Mouse (Mus musculus) neural tube, embryonic 14.5 days (tissue): ENCODE measurements at regions not wholly inside any gene's neighbourhood (a gene's known extent, or its start where the extent isn't known, plus 50 kb on each side); places are given as distances from the start of the nearest gene placed in this dataset.

Source experiments
- ATAC-seq: fragments of 200-750 bp; cut with Nextera tagmentation; 2 replicates; pipeline ENCODE4 v1.8.0; 2017; ENCODE audit warnings: low read depth, mild to moderate bottlenecking, moderate TSS enrichment, moderate library complexity
- H3K27ac ChIP-seq: fragments of 300-500 bp; sonication (generic); 2 replicates; pipeline ENCODE4 v1.5.1; 2014; ENCODE audit warnings: low read depth, mild to moderate bottlenecking, control low read depth, low read length, moderate library complexity, mixed read lengths
- H3K27me3 ChIP-seq: fragments of 300-500 bp; sonication (generic); 2 replicates; pipeline ENCODE4 v1.6.1; 2014; ENCODE audit warnings: low read length; ENCODE audit not compliant: control insufficient read depth, insufficient read depth
- H3K36me3 ChIP-seq: fragments of 300-500 bp; sonication (generic); 2 replicates; pipeline ENCODE4 v1.6.1; 2014; ENCODE audit warnings: low read length, mixed read lengths; ENCODE audit not compliant: control insufficient read depth, insufficient read depth
- H3K4me1 ChIP-seq: fragments of 300-500 bp; sonication (generic); 2 replicates; pipeline ENCODE4 v1.6.1; 2014; ENCODE audit warnings: low read length; ENCODE audit not compliant: control insufficient read depth, insufficient read depth
- H3K4me2 ChIP-seq: fragments of 300-500 bp; sonication (generic); 2 replicates; pipeline ENCODE4 v1.6.1; 2014; ENCODE audit warnings: mild to moderate bottlenecking, low read depth, low read length, control low read depth
- H3K4me3 ChIP-seq: fragments of 300-500 bp; sonication (generic); 2 replicates; pipeline ENCODE4 v1.5.1; 2014; ENCODE audit warnings: low read depth, low read length, control low read depth, mixed read lengths
- H3K9ac ChIP-seq: fragments of 300-500 bp; sonication (generic); replicated peaks from 2 replicates; pipeline ENCODE4 v1.6.1; 2014; ENCODE audit warnings: low read depth, mild to moderate bottlenecking, control low read depth, low read length, mixed read lengths
- H3K9me3 ChIP-seq: fragments of 300-500 bp; sonication (generic); 2 replicates; pipeline ENCODE4 v1.6.1; 2016; ENCODE audit warnings: low read length; ENCODE audit not compliant: control insufficient read depth
- WGBS: fragments of 180-500 bp; shearing (Covaris S2); extraction: QIAGEN DNeasy Blood & Tissue Kit; methylation state at CpG from one replicate; pipeline ENCODE4 v1.1.7; 2014; 5-methylcytosine and 5-hydroxymethylcytosine counted together

DNA sequence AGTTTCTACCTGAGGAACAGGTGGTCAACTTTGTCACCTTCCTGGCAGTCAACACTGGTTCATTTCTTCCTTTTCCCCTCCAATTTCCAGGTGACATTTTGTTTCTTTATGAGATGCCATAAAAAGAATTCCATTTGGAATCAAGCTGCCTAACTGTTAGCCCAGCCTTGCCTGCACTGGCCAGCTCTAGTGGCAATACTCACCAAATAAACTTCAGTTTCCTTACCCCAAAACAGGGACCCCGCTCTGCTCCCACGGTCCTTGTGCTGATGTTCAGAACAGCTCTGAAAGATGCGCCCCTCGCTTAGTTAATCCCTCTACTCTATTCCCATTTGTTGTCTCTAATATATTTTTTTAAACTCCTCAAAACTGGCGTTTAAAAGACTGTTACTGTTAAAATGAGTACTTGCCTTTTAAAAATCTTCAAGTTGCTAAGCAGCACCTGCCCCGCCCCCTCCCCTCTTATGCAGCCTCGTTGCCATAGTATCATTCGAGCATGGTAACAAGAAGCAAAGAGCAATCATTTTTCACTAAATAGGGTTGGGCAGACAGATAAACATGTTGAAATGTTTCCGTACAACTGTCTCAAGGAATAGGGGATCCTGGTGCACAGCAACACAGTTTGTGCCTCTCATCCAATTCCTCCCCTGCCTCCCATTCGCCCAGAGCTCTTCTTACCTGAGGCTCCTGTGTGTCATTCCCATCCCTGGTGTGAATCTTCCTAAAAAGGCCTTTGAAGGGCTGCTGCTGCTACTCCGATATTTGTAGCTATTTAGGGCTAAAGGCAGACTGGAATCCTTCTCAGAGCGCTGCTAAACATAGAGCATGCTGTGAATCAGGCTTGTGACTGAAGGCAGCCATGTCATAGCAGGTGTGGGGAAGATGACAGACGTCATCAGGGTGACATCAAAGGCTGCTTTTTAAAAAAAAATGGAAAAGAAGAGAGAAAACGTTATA, 98.8 kb upstream of the Oxgr1 start:
- 69% methylated on average over 14 of the region's 14 CpGs for WGBS
- ATAC-seq: no peak
- Histone ChIP-seq H3K36me3 (no peaks in the 10 kb centered on the region), H3K27me3 (no peaks in the 10 kb centered on the region), H3K9me3 (no peaks in the 10 kb centered on the region), H3K4me2 (no peak overlapping the region), H3K4me1 (0 out of 2 replicates have a peak, but pooled peaks cover 2% of the 10 kb centered on the region), H3K27ac (no peak overlapping the region), H3K4me3 (no peak overlapping the region), H3K9ac (no peak overlapping the region)

DNA sequence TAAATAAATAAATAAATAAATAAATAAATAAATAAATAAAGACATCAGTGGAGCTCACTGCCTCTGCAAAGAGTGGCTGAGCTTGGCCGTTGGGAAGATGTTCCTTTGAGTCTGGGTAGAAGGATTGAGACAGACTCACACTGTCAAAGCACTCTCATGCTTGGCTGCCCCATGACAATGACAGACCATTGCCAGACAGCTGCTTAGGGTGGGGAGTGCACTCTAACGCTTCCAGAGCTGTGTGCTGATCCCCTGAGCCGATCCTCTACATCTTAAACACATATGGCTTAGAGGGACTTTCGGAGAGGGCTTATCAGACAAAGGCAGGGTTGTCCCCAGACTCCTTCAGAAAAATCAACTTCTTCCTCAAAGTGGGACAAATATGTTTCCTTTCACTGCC, 100.0 kb upstream of the Oxgr1 start:
- 37% methylated on average over 4 of the region's 4 CpGs for WGBS
- 0 out of 2 replicates have a peak, but pooled peaks cover 2% of the 10 kb centered on the region for H3K4me1 ChIP-seq
- ATAC-seq: no peak
- H3K9ac ChIP-seq: no peak overlapping the region
- no peaks in the 10 kb centered on the region for H3K27me3 ChIP-seq
- H3K36me3 ChIP-seq: no peaks in the 10 kb centered on the region
- H3K4me2 ChIP-seq: no peak overlapping the region
- no peak overlapping the region for H3K4me3 ChIP-seq
- no peaks in the 10 kb centered on the region for H3K9me3 ChIP-seq
- H3K27ac ChIP-seq: no peak overlapping the region

DNA sequence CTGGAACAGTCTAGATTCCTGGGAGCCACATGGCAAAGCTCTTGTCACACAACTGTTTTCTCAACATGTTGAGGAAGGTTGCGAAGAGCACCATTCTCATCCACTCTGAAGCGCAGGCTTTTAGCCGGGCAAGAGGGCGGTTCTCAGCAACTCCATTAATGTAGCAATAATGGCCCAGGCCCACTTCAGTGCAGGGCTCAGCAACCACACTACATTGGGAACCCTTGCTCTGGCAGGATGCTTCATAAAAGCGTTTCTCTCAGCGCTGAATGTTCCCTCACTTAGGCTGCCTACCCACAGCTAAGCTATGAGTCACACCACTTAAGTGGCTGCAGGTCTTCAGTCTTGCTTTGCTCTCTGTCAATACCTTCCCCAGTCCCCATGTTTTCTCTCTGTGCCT, 102.2 kb upstream of the Oxgr1 start:
- H3K9me3 ChIP-seq: no peaks in the 10 kb centered on the region
- no peak for ATAC-seq
- WGBS: 89% methylated on average over 6 of the region's 6 CpGs
- H3K4me3 ChIP-seq: no peak overlapping the region
- no peaks in the 10 kb centered on the region for H3K27me3 ChIP-seq
- H3K4me1 ChIP-seq: no peaks in the 10 kb centered on the region
- no peaks in the 10 kb centered on the region for H3K36me3 ChIP-seq
- no peak overlapping the region for H3K4me2 ChIP-seq
- H3K27ac ChIP-seq: no peak overlapping the region
- no peak overlapping the region for H3K9ac ChIP-seq

DNA sequence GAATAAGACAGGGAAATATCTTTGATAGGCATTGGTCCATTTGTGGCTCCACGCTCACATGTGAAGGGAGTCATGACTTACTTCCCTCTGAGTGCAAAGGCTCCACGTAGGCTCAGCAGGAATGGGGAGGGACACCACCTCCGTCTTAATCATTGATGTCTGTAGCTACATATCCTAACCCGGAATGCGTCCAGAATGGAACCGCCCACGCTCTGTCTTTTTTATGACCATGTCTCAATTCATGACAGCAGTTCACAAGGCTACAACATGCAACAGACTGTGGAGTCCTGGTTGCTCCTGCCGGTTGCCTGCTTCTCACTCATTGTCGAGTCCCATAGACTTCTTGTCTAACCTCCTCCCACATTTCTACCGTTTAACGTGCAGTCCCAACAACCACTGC, 104.1 kb upstream of the Oxgr1 start:
- no peak overlapping the region for H3K9ac ChIP-seq
- H3K27ac ChIP-seq: no peak overlapping the region
- H3K9me3 ChIP-seq: no peaks in the 10 kb centered on the region
- H3K27me3 ChIP-seq: no peaks in the 10 kb centered on the region
- no peak overlapping the region for H3K4me3 ChIP-seq
- ATAC-seq: no peak
- 89% methylated on average over 11 of the region's 11 CpGs for WGBS
- no peak overlapping the region for H3K4me2 ChIP-seq
- no peaks in the 10 kb centered on the region for H3K36me3 ChIP-seq
- H3K4me1 ChIP-seq: no peaks in the 10 kb centered on the region

DNA sequence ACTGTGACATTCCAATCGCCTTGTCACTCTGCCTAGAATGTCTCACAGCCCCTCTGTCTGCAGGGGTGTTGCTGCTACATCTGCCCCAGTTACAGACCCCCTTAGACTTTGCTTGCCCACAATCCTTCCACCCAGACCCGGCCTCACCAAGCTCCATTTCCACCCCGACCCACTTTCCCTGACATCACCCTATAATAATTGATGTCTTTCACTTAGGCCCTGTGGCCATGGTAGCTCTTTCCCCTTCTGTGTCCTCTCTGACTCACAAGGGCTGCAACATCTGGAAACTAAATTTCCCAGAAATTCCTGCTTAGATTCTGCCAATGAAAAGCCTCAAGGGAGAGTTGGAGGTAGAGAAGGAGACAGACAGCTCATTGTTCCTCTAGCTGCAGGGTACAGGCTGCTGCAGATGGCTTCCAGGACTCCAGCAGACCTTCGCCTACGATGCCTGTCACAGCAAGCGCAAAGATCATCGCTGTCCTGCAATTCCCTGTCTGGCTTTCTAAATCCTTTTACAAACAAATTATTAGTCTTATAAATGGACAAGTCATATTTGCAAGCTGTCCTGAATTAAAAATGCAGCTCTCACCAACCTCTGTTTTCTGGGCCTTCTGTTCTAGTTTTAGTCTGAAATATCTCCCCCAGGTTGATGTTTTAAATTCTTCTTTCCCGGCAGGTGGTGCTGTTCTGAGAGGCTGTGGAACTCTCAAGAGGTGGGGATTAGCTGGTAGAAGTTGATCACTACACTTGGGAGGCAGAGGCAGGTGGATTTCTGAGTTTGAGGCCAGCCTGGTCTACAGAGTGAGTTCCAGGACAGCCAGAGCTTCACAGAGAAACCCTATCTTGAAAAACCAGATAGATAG, 104.9 kb upstream of the Oxgr1 start:
- H3K27ac ChIP-seq: no peak overlapping the region
- H3K36me3 ChIP-seq: no peaks in the 10 kb centered on the region
- no peaks in the 10 kb centered on the region for H3K4me1 ChIP-seq
- no peak overlapping the region for H3K4me2 ChIP-seq
- H3K4me3 ChIP-seq: no peak overlapping the region
- no peaks in the 10 kb centered on the region for H3K9me3 ChIP-seq
- WGBS: 62% methylated on average over 8 of the region's 8 CpGs
- ATAC-seq: no peak
- no peak overlapping the region for H3K9ac ChIP-seq
- no peaks in the 10 kb centered on the region for H3K27me3 ChIP-seq

DNA sequence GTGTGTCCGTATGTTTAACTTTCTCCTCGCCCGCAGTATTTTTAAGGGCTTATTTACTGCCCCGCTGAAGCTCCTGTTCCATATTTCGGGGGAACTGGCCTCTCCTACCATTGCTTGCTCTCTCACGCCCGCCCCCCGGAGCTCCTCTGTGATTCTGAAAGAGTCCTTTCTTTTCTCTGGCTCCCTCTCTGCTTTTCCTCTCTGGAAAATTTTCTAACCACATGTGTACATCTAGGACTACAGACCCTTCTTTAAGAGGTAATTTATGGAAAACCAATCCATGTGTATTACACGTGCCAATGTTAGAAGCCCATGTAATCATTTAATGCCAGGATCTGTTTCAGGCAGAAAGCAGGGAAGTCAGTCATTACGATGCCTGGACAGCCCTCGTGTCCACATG, 106.6 kb upstream of the Oxgr1 start:
- H3K27me3 ChIP-seq: no peaks in the 10 kb centered on the region
- no peak overlapping the region for H3K4me3 ChIP-seq
- H3K4me2 ChIP-seq: no peak overlapping the region
- no peaks in the 10 kb centered on the region for H3K36me3 ChIP-seq
- ATAC-seq: no peak
- H3K27ac ChIP-seq: no peak overlapping the region
- no peaks in the 10 kb centered on the region for H3K9me3 ChIP-seq
- 77% methylated on average over 11 of the region's 11 CpGs for WGBS
- H3K9ac ChIP-seq: no peak overlapping the region
- H3K4me1 ChIP-seq: no peaks in the 10 kb centered on the region

DNA sequence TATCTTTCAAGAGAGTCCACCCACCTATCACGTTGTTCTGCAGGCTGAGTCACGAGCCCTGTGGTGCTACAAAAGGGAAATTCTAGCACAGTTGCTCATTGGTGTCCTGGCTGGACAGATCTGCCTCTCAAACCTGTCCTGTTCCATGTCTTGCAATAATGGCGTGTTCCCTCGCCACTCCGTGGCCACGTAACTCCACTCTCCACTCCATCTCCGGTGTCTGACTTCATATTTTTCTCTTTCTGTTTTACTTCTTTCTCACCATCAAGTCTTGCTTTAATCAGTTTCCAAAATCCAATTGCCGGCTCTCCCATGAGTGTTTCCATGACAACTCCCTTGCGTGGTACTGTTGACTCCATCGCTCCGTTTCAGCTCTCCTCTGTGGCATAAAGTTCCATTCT, 107.1 kb upstream of the Oxgr1 start:
- WGBS: 86% methylated on average over 11 of the region's 11 CpGs
- Histone ChIP-seq H3K27ac (no peak overlapping the region), H3K27me3 (no peaks in the 10 kb centered on the region), H3K36me3 (no peaks in the 10 kb centered on the region), H3K4me1 (no peaks in the 10 kb centered on the region), H3K4me3 (no peak overlapping the region), H3K4me2 (no peak overlapping the region), H3K9ac (no peak overlapping the region), H3K9me3 (no peaks in the 10 kb centered on the region)
- ATAC-seq: no peak

DNA sequence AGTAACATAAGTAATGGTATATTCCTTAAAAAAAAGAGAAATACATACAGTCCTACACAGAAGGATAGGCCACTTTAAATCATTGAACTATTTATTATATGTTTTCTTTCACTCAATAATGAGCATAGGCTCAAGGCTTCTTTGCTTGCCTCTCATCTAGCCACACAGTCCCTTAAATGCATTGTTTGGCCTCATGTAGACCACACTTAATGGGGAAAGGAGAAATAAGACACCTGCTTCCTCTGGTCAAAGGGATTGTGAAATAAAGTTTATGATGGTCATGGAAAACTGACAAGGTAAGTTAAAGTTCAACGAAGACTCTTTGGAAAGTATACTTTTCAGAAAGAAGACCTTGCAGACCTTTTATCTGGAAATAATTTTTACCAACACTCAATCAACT, 108.4 kb upstream of the Oxgr1 start:
- ATAC-seq: no peak
- no peak overlapping the region for H3K27ac ChIP-seq
- no peak overlapping the region for H3K4me2 ChIP-seq
- WGBS: 93% methylated on average over 1 of the region's 1 CpGs
- no peaks in the 10 kb centered on the region for H3K27me3 ChIP-seq
- H3K9ac ChIP-seq: no peak overlapping the region
- H3K36me3 ChIP-seq: no peaks in the 10 kb centered on the region
- no peak overlapping the region for H3K4me3 ChIP-seq
- no peaks in the 10 kb centered on the region for H3K9me3 ChIP-seq
- peaks cover 10% of the 10 kb centered on the region; the same call in 1 of the 2 replicates for H3K4me1 ChIP-seq

DNA sequence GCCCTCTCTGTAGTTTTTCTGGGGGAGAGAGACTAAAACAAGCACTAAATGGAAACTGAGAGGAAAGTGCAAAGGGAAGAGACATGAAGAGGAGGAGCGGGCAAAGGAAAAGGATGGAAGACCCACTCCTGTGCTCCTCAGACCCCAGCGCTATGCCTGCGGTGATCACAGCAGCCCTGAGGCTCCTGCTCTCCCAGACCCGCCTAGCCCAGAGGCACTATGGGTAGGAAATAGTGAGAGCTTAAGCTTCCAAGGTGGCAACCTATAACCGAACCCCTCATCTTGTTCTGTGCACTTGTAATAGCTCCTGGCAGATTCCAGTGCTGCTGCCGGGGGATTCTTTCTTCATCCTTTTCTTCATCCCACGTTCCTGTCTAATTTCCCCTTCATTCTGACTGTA, 112.2 kb upstream of the Oxgr1 start:
- no peak overlapping the region for H3K9ac ChIP-seq
- no peak overlapping the region for H3K4me3 ChIP-seq
- H3K27ac ChIP-seq: no peak overlapping the region
- no peaks in the 10 kb centered on the region for H3K9me3 ChIP-seq
- 41% methylated on average over 7 of the region's 7 CpGs for WGBS
- peaks cover 15% of the 10 kb centered on the region; the same call in 1 of the 2 replicates for H3K4me1 ChIP-seq
- H3K27me3 ChIP-seq: no peaks in the 10 kb centered on the region
- H3K36me3 ChIP-seq: no peaks in the 10 kb centered on the region
- ATAC-seq: no peak
- H3K4me2 ChIP-seq: no peak overlapping the region
